Mouse (Mus musculus) right cerebral cortex, postnatal 14 days (tissue): ENCODE measurements around the gene Sfr1.

ENCODE experiments used
- DNase-seq: peaks from one replicate; pipeline ENCODE4 v3.0.0; 2022

The Sfr1 gene

GRCm38 (mm10) chr19:47753921-47754320, 22.4 kb downstream of the Sfr1 start:
- no peak for DNase-seq

DNA sequence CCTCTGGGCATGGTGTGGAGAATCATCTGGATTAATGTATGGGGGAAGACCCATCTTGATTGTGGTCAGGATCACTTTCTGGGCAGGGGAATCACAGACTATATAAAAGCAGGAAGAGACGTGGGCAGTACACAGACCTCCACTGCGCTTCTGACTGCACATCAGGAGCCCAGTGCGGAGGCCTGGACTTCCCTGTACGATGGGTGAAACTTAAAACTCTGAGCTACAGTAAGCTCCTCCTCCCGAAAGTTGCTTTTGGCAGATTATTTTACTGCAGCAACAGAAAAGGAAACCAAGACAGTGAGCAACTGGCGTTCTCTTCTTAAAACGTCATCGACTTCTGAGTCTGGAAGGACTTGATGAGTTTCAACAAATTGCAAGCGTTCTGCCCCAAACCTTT, 23.4 kb downstream of the Sfr1 start:
- no peak for DNase-seq

GRCm38 (mm10) chr19:47755625-47756024, 24.1 kb downstream of the Sfr1 start:
- no peak for DNase-seq

DNA sequence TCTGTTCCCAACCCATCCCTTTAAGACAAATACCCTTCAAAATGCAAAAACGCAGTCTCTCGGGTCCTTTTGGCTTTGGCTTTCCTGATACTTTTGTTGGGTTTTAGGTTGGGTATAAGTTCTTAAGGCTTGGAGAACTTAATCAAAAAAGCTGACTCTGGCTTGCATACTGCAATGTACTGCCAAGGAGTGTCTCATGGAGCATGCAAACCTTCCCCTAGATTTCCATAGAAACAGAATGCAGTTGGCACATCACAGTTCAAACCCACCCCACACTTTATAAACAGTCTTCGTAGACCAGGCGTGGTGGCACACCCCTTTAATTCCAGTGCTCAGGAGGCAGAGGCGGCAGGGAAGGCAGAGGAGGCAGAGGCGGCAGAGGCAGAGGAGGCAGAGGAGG, 46.4 kb downstream of the Sfr1 start:
- DNase-seq = no peak

DNA sequence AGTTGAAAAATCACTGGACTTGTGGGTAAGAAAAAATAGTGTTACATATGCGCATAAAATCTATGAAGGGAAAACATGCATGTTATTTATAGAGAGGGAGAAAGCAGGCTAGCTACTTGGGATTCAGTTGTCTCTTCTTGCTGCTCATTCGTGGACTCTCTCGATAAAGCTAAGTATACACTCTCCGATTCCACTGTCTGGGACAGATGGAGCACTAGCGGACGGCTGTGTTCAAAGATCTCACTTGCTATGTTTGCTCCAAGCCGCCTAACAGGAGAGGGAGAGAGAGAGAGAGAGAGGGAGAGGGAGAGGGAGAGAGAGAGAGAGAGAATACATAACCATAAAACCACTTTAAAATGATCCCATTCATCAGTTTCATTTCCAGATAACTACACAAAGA, 48.7 kb downstream of the Sfr1 start:
- no peak for DNase-seq

DNA sequence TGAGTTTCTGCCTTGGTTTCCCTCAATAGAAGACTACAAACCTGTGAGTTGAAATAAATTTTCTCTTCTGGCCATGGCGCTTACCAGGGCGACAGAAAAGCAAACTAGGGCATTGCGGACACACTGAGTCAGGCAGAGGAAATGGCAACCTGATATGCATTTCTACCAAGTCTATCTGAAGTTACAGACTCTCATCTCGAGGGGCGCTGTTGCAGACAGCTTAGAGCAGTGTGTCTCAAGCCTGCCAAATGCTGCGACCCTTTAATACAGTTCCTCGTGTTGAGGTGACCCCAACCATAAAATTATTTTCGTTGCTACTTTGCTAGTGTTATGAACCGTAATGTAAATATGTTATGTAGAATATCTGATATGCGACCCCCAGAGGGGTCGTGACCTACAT, 49.5 kb downstream of the Sfr1 start:
- DNase-seq = no peak

DNA sequence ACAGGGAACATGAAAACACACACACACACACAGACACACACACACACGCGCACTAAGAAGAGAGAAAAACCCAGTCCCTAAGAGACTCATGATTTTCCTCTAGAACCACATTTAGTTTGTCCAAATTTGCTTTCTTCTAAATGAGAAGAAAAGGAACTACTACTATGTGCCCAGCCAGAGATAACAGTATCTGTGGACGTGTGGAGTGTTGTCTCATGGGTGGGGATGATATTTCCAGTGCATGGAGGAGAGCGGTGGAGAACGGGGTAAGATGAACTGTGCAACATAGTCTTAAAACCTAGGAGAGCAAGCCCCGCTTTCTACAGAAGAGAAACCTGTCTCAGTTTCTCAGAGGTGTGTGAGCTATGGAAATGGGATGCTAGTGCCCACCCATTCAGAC, 52.4 kb downstream of the Sfr1 start:
- DNase-seq = no peak
